Mouse (Mus musculus) bone marrow, adult 2 months (tissue): Measurements from ENCODE around the gene Fam227a. TPM values are rescaled to one million over a fixed set of nuclear protein-coding genes. Genes with fewer than 3 reads are reported as not detected.

Experiments used
- H3K27ac ChIP-seq: fragments of 200-500 bp; 2 replicates; pipeline ENCODE4 v1.5.1; 2012; ENCODE audit warnings: low read depth, mild to moderate bottlenecking, control low read depth, inconsistent platforms, low read length; ENCODE audit not compliant: control insufficient read depth, poor library complexity, insufficient read depth
- H3K4me1 ChIP-seq: fragments of 200-500 bp; 2 replicates; pipeline ENCODE4 v1.6.1; 2011; ENCODE audit warnings: low read length; ENCODE audit not compliant: control insufficient read depth, insufficient read depth
- H3K4me3 ChIP-seq: fragments of 200-500 bp; replicated peaks from 2 replicates; pipeline ENCODE3; 2011; ENCODE audit warnings: mild to moderate bottlenecking, low read depth, low read length, control low read depth; ENCODE audit not compliant: control insufficient read depth
- CTCF ChIP-seq: fragments of 200-500 bp; IDR thresholded peaks from 2 replicates; pipeline ENCODE4 v1.5.1; 2011; ENCODE audit warnings: low read length, control low read depth; ENCODE audit not compliant: control insufficient read depth, insufficient read depth
- POLR2A ChIP-seq: fragments of 200-500 bp; IDR thresholded peaks from 2 replicates; pipeline ENCODE4 v1.6.1; 2011; ENCODE audit warnings: low read depth, mild to moderate bottlenecking, control low read depth, low read length, borderline replicate concordance; ENCODE audit not compliant: control insufficient read depth
- WGBS: fragments of 180-500 bp; shearing (Covaris S2); methylation state at CpG from one replicate; pipeline ENCODE4 v1.1.7; 2018; 5-methylcytosine and 5-hydroxymethylcytosine counted together
- polyA plus RNA-seq: library from polyadenylated mRNA; stranded (reverse); fragments of >200 nt; gene quantifications from 2 replicates; pipeline ENCODE4 v1.2.4, GENCODE M21; 2011; ENCODE audit warnings: low replicate concordance; ENCODE audit not compliant: missing spikeins, insufficient read depth, insufficient read length

Gene Fam227a
- polyA plus RNA-seq, 1 experiment = 8.5 TPM

DNA sequence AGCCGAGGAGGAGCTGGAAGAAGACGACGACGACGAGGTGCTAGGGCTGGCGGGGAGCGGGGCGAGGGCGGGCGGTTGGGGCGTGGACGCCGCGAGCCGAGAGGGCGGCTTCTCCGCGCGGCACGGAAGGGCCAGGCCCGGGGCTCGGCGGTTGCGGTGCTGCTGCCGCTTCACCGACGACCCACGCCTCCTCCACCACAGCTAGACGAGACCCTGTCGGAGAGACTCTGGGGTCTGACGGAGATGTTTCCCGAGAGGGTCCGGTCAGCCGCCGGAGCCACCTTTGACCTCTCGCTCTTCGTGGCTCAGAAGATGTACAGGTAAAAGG is 12.2 kb upstream of the Fam227a start:
- Histone ChIP-seq H3K4me1 (peaks cover 1% of the 10 kb centered on the region; the same call in 1 of the 2 replicates), H3K4me3 (peak overlapping the region; percentile 87), H3K27ac (peak overlapping the region; percentile 55; the same call in 1 of the 2 replicates)
- TF ChIP-seq CTCF = no peak
- TF ChIP-seq POLR2A = no peak
- WGBS = under 1% methylated on average over 37 of the region's 37 CpGs

DNA sequence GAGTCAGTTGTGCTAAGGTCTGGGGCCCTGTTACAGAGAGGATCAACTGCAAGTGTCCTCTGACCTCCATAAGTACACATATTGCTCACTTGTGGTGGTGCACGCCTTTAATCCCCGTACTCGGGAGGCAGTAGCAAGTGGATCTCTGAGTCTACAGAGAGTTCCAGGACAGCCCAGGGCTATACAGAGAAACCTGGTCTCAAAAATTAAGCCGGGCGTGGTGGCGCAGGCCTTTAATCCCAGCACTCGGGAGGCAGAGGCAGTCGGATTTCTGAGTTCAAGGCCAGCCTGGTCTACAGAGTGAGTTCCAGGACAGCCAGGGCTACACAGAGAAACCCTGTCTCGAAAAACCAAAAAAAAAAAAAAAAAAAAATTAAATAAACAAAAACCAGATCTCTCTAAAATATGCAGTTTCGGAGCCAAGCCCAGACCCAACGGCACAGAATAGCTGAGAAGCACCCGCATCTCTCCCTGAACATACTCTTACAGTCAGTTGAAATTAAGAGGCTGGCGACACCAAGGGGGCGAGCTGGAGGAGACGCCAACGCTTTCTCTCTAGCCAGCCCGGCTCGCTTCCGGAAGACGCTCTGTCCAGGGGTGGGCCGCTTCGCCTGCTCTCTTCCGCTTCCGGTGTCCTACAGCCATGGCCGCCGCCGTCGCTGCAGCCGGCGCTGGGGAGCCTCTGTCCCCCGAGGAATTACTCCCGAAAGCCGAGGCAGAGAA is 11.7 kb upstream of the Fam227a start, which contains the start of gene Tomm22:
Tomm22 (plus strand) TSS at position 613 of the 723 bp plus-strand sequence.
- peaks cover 1% of the 10 kb centered on the region; the same call in 1 of the 2 replicates for H3K4me1 ChIP-seq
- 17% methylated on average over 33 of the region's 33 CpGs for WGBS
- peak within 1 kb of the TSS; percentile 55; the same call in 1 of the 2 replicates for H3K27ac ChIP-seq
- peak; percentile 65 for TF ChIP-seq CTCF
- peak; percentile 72; the same call in 1 of the 2 replicates for TF ChIP-seq POLR2A
- peak within 1 kb of the TSS; percentile 87 for H3K4me3 ChIP-seq

DNA sequence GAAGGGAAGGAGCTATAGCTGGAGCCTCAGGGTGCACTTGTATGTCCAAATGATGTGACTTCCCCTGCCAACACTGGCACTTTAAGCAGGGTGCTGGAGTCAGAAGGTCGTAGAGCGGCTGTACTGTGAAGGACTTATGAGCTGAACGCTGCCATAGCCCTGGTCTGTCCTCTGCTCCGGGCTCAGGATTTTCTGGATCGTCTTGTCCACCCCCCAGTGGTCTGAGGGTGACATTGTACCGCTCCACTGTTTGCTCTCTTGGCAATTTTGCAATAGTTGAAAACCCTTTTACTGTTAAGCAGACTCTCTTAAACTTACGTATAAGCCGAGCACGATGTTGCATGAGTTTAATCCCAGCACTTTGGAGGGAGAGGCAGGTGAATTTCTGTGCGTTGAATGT is 10.4 kb upstream of the Fam227a start:
- TF ChIP-seq POLR2A (no peak), CTCF (no peak)
- WGBS = 75% methylated on average over 10 of the region's 10 CpGs
- no peak overlapping the region for H3K27ac ChIP-seq
- no peak overlapping the region for H3K4me3 ChIP-seq
- H3K4me1 ChIP-seq = peaks cover 1% of the 10 kb centered on the region; the same call in 1 of the 2 replicates

DNA sequence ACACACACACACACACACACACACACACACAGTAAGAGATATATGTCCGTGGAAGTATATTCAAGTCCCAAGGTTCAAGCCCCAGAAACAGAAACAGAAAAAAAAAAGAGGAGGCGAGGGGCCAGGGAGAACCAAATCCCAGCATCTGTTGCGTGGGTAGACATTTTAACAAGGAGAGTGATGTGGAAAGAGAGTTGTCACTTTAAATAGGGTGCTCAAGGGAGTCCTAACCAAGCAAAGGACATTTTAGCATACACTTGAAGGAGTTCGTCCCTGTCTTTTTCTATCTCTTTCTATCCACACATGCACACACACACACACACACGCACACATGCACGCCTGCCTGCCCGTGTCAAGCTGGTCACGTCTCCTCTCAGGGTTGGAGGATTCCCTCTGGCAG is 5.9 kb upstream of the Fam227a start:
- Histone ChIP-seq H3K4me1 (no peaks in the 10 kb centered on the region), H3K4me3 (no peak overlapping the region), H3K27ac (no peak overlapping the region)
- 86% methylated on average over 8 of the region's 8 CpGs for WGBS
- TF ChIP-seq POLR2A (no peak), CTCF (no peak)

- no peak for TF ChIP-seq POLR2A
- TF ChIP-seq CTCF = peak; percentile 72
- Histone ChIP-seq H3K27ac (no peak overlapping the region), H3K4me3 (no peak overlapping the region), H3K4me1 (no peaks in the 10 kb centered on the region)
- 75% methylated on average over 4 of the region's 4 CpGs for WGBS
These were observed 3.1 kb upstream of the Fam227a start for GRCm38 (mm10) chr15:79661852-79662251.

- no peaks in the 10 kb centered on the region; the same call in 1 of the 2 replicates for H3K4me1 ChIP-seq
These were observed 772 bp downstream of the Fam227a start for GRCm38 (mm10) chr15:79657837-79658530.

DNA sequence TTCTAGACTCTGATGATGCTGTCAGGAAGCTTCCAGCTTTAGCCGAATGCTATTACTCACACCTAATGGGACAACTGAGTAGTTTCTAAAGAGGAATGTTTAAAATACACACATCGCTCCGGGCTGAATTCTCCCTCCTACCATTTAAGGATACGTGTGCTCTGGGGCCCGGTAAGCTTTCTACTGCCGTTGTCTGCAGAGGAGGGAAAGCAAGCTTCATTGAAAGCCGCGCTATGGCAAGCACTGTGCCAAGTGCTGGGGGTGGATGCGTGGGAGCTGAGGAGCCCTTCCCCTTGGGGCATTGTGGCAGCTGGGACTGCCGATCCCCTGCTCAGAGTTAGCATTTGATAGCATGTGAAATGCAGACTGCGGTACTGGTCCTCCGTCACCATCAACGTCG is 2.3 kb downstream of the Fam227a start:
- WGBS = 95% methylated on average over 14 of the region's 14 CpGs
- no peak overlapping the region for H3K27ac ChIP-seq
- no peak for TF ChIP-seq POLR2A

More at GRCm38 (mm10) chr15:79657837-79658530, 772 bp downstream of the Fam227a start:
- H3K27ac ChIP-seq = peak overlapping the region; percentile 91
- peak overlapping the region; percentile 84 for H3K4me3 ChIP-seq
- TF ChIP-seq CTCF = peak; percentile 50
- no peak for TF ChIP-seq POLR2A
- 1% methylated on average over 16 of the region's 16 CpGs for WGBS

GRCm38 (mm10) chr15:79651481-79651880 is 7.3 kb downstream of the Fam227a start:
- TF ChIP-seq CTCF (peak; percentile 44; the same call in 1 of the 2 replicates), POLR2A (no peak)
- Histone ChIP-seq H3K4me1 (no peaks in the 10 kb centered on the region; the same call in 1 of the 2 replicates), H3K4me3 (no peak overlapping the region), H3K27ac (no peak overlapping the region)
- 86% methylated on average over 4 of the region's 4 CpGs for WGBS

More for the DNA sequence above, 2.3 kb downstream of the Fam227a start:
- H3K4me1 ChIP-seq = no peaks in the 10 kb centered on the region; the same call in 1 of the 2 replicates
- H3K4me3 ChIP-seq = no peak overlapping the region

- TF ChIP-seq POLR2A (no peak), CTCF (peak; percentile 75)
- Histone ChIP-seq H3K27ac (no peak overlapping the region), H3K4me3 (no peak overlapping the region), H3K4me1 (no peaks in the 10 kb centered on the region; the same call in 1 of the 2 replicates)
These were observed 8.2 kb downstream of the Fam227a start for GRCm38 (mm10) chr15:79650569-79650968.
